ENCODE assay signal across 8 mouse cellular contexts in the genomic region with DNA sequence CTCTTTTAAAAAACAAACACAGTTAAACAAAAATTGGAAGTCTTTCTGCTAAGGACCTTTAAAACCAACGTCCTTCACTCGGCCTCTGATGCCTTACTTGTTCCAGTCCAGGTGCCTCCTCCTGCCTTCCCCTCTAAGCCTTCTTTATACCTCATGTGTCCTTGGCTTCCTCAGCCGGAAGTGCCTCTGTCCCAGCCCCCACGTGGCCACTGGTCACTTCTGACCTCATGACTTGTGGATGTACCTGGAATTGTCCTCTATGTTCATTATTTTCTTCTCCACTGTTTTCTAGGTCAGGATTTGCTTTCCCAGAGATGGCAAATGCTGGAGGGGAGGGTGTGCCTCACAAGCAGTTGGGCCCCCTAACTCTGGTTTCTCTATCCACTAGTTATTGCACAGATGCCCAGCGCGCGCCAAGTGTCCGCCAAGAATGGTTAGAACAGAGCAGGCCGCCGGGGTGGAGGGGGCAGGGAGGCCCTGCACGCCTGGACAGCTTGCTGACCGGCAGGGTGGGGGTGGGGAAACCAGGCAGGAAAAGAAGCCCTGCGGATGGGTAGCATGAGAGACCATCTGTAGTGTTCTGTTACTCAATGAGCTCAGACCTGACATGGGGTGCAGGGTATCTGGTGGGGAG. TPM values are rescaled to one million over a fixed set of nuclear protein-coding genes. Genes with fewer than 3 reads are reported as not detected.
DNase-seq lines count a peak whose midpoint lies in the region; ATAC-seq and TF ChIP-seq lines count a peak whose summit lies in the region.

No protein-coding gene starts in this region.

- ATAC-seq in heart, embryonic 14.5 days (ENCODE audit: insufficient number of reproducible peaks, insufficient read depth, low FRiP score, low read depth), result 0 out of 2 replicates have a peak, but pooled peaks have one; percentile 7
- peak; percentile 18 for ATAC-seq in hindbrain, embryonic 12.5 days (ENCODE audit: low FRiP score)
- ATAC-seq in liver, embryonic 12.5 days, result peak; percentile 13; the same call in 1 of the 2 replicates
- ATAC-seq in stomach, postnatal 0 days (ENCODE audit: low FRiP score, low TSS enrichment), result peak; percentile 18

- H3K27me3 ChIP-seq in heart, embryonic 14.5 days (ENCODE audit: control insufficient read depth, insufficient read depth, low read length), result no peaks in the 10 kb centered on the region
- H3K27me3 ChIP-seq in hindbrain, embryonic 12.5 days, result no peaks in the 10 kb centered on the region
- H3K27me3 ChIP-seq in liver, embryonic 12.5 days (replicated peaks), result no peaks in the 10 kb centered on the region; the same call in 1 of the 2 replicates
- no peaks in the 10 kb centered on the region for H3K27me3 ChIP-seq in stomach, postnatal 0 days (ENCODE audit: control insufficient read depth, insufficient read depth, low read length)

- H3K4me1 ChIP-seq in heart, embryonic 14.5 days (ENCODE audit: control insufficient read depth in 2 of 2, insufficient read depth in 2 of 2, low read length in 2 of 2), result peaks cover 16 to 29% of the 10 kb centered on the region in 2 experiments
- H3K4me1 ChIP-seq in hindbrain, embryonic 12.5 days, result peaks cover 35% of the 10 kb centered on the region
- peaks cover 44% of the 10 kb centered on the region for H3K4me1 ChIP-seq in liver, embryonic 12.5 days
- peaks cover 5% of the 10 kb centered on the region; the same call in 1 of the 2 replicates for H3K4me1 ChIP-seq in stomach, postnatal 0 days (replicated peaks; ENCODE audit: control insufficient read depth, insufficient read depth)

- TF ChIP-seq EP300 in stomach, postnatal 0 days (optimal IDR thresholded peaks at IDR 0.05), result no peak

- peaks cover 25% of the 10 kb centered on the region for H3K36me3 ChIP-seq in heart, embryonic 14.5 days (ENCODE audit: control insufficient read depth, insufficient read depth, low read length)
- H3K36me3 ChIP-seq in hindbrain, embryonic 12.5 days, result peaks cover 7% of the 10 kb centered on the region; the same call in 1 of the 2 replicates
- H3K36me3 ChIP-seq in liver, embryonic 12.5 days, result peaks cover 30% of the 10 kb centered on the region
- H3K36me3 ChIP-seq in stomach, postnatal 0 days (ENCODE audit: control insufficient read depth, insufficient read depth, low read length), result no peaks in the 10 kb centered on the region

- 28% methylated on average over 13 of the region's 13 CpGs for WGBS in heart, embryonic 14.5 days
- 23% methylated on average over 13 of the region's 13 CpGs for WGBS in hindbrain, embryonic 12.5 days
- 32% methylated on average over 13 of the region's 13 CpGs for WGBS in liver, embryonic 12.5 days (ENCODE audit: insufficient replicate concordance)
- WGBS in stomach, postnatal 0 days, result 37% methylated on average over 13 of the region's 13 CpGs

- TF ChIP-seq CTCF in stomach, postnatal 0 days (IDR thresholded peaks at IDR 0.05; ENCODE audit: low read depth), result no peak

- H3K27ac ChIP-seq in heart, embryonic 14.5 days (replicated peaks in 1 of 2; ENCODE audit: control insufficient read depth in 1 of 2, insufficient read depth in 1 of 2, low read depth in 2 of 2, low read length in 2 of 2), result peak overlapping the region; percentile 80 to 81
- H3K27ac ChIP-seq in hindbrain, embryonic 12.5 days, result no peak overlapping the region
- H3K27ac ChIP-seq in liver, embryonic 12.5 days, result peak overlapping the region; percentile 96
- H3K27ac ChIP-seq in stomach, postnatal 0 days (replicated peaks), result peak overlapping the region; percentile 58

- H3K4me3 ChIP-seq in heart, embryonic 14.5 days (ENCODE audit: control insufficient read depth in 1 of 2, insufficient read depth in 1 of 2, low read depth in 1 of 2, low read length in 2 of 2), result peak overlapping the region in 1 of 2 experiments; percentile 68; a peak in 1 of 4 replicates
- no peak overlapping the region for H3K4me3 ChIP-seq in hindbrain, embryonic 12.5 days
- H3K4me3 ChIP-seq in liver, embryonic 12.5 days, result peak overlapping the region; percentile 90
- no peak overlapping the region for H3K4me3 ChIP-seq in stomach, postnatal 0 days (ENCODE audit: low read depth, low read length)

- no peaks in the 10 kb centered on the region for H3K9me3 ChIP-seq in heart, embryonic 14.5 days (ENCODE audit: control insufficient read depth, low read length)
- no peaks in the 10 kb centered on the region for H3K9me3 ChIP-seq in hindbrain, embryonic 12.5 days (replicated peaks)
- no peaks in the 10 kb centered on the region for H3K9me3 ChIP-seq in liver, embryonic 12.5 days (replicated peaks)
- no peaks in the 10 kb centered on the region for H3K9me3 ChIP-seq in stomach, postnatal 0 days (ENCODE audit: control insufficient read depth, low read length)

- DNase-seq in heart, adult 11 months, result no peak
- DNase-seq in adrenal gland, postnatal 4 days (ENCODE audit: low spot score in 2 of 2), result peak; percentile 34 to 37
- peak; percentile 31 for DNase-seq in stomach, postnatal 0 days (ENCODE audit: low spot score)
- no peak for DNase-seq in right cerebral cortex, postnatal 14 days
- no peak for DNase-seq in left cerebral cortex, adult 11 months (ENCODE audit: low spot score)

- H3K4me2 ChIP-seq in heart, embryonic 14.5 days (ENCODE audit: low read length), result peak overlapping the region; percentile 99
- H3K4me2 ChIP-seq in hindbrain, embryonic 12.5 days (replicated peaks), result peak overlapping the region; percentile 94
- H3K4me2 ChIP-seq in liver, embryonic 12.5 days, result peak overlapping the region; percentile 98
- H3K4me2 ChIP-seq in stomach, postnatal 0 days (replicated peaks; ENCODE audit: low read depth), result peak overlapping the region; percentile 97

- H3K9ac ChIP-seq in heart, embryonic 14.5 days (ENCODE audit: low read length), result peak overlapping the region; percentile 84
- H3K9ac ChIP-seq in hindbrain, embryonic 12.5 days, result 0 out of 2 replicates have a peak overlapping the region, but pooled peaks have one; percentile 23
- H3K9ac ChIP-seq in liver, embryonic 12.5 days, result peak overlapping the region; percentile 92
- no peak overlapping the region for H3K9ac ChIP-seq in stomach, postnatal 0 days (ENCODE audit: low read length)

RNA-seq across cellular contexts. Expression of gene Uhrf1, which starts 0.6 kb away (rescaled TPM):
- 42.8 and 44.6 TPM in 2 replicates for polyA plus RNA-seq in heart, embryonic 14.5 days (2014; fragmentation: Nextera tagmentation; extraction: Ambion mirVana)
- 10 to 100 TPM; 49.3 to 61.2 TPM for total RNA-seq in adrenal gland, postnatal 4 days (2021)
- 95.7 and 99.9 TPM in 2 replicates for polyA plus RNA-seq in hindbrain, embryonic 12.5 days (2016; fragmentation: Nextera tagmentation; extraction: Ambion mirVana)
- polyA plus RNA-seq in liver, embryonic 12.5 days (2016; fragmentation: Nextera tagmentation; extraction: Ambion mirVana), result 153 and 154 TPM in 2 replicates
- polyA plus RNA-seq in stomach, postnatal 0 days (2015; fragmentation: Nextera tagmentation; extraction: Ambion mirVana), result 18.4 and 19.5 TPM in 2 replicates

RNA-seq across cellular contexts. Expression of gene Arrdc5, which starts 2.4 kb away (rescaled TPM):
- not detected in 2 replicates for polyA plus RNA-seq in heart, embryonic 14.5 days (2014; fragmentation: Nextera tagmentation; extraction: Ambion mirVana)
- total RNA-seq in adrenal gland, postnatal 4 days (2021), result not detected
- polyA plus RNA-seq in hindbrain, embryonic 12.5 days (2016; fragmentation: Nextera tagmentation; extraction: Ambion mirVana), result not detected in 2 replicates
- polyA plus RNA-seq in liver, embryonic 12.5 days (2016; fragmentation: Nextera tagmentation; extraction: Ambion mirVana), result not detected in 2 replicates
- not detected in 2 replicates for polyA plus RNA-seq in stomach, postnatal 0 days (2015; fragmentation: Nextera tagmentation; extraction: Ambion mirVana)

RNA-seq across cellular contexts. Expression of gene Plin3, which starts 9.8 kb away (rescaled TPM):
- 66.4 and 70.9 TPM in 2 replicates for polyA plus RNA-seq in heart, embryonic 14.5 days (2014; fragmentation: Nextera tagmentation; extraction: Ambion mirVana)
- 10 to 100 TPM; 83.2 to 87.5 TPM for total RNA-seq in adrenal gland, postnatal 4 days (2021)
- polyA plus RNA-seq in hindbrain, embryonic 12.5 days (2016; fragmentation: Nextera tagmentation; extraction: Ambion mirVana), result 37.1 and 37.2 TPM in 2 replicates
- 28.3 and 30.2 TPM in 2 replicates for polyA plus RNA-seq in liver, embryonic 12.5 days (2016; fragmentation: Nextera tagmentation; extraction: Ambion mirVana)
- 65.3 and 67.3 TPM in 2 replicates for polyA plus RNA-seq in stomach, postnatal 0 days (2015; fragmentation: Nextera tagmentation; extraction: Ambion mirVana)

RNA-seq across cellular contexts. Expression of gene Kdm4b, which starts 23.4 kb away (rescaled TPM):
- polyA plus RNA-seq in heart, embryonic 14.5 days (2014; fragmentation: Nextera tagmentation; extraction: Ambion mirVana), result 24.1 and 24.4 TPM in 2 replicates
- total RNA-seq in adrenal gland, postnatal 4 days (2021), result 10 to 100 TPM; 50.1 to 54.1 TPM
- polyA plus RNA-seq in hindbrain, embryonic 12.5 days (2016; fragmentation: Nextera tagmentation; extraction: Ambion mirVana), result 75.3 and 86.9 TPM in 2 replicates
- 13.6 and 13.9 TPM in 2 replicates for polyA plus RNA-seq in liver, embryonic 12.5 days (2016; fragmentation: Nextera tagmentation; extraction: Ambion mirVana)
- 13.5 and 15.0 TPM in 2 replicates for polyA plus RNA-seq in stomach, postnatal 0 days (2015; fragmentation: Nextera tagmentation; extraction: Ambion mirVana)

RNA-seq across cellular contexts. Expression of gene Ticam1, which starts 25.9 kb away (rescaled TPM):
- 9.2 and 9.3 TPM in 2 replicates for polyA plus RNA-seq in heart, embryonic 14.5 days (2014; fragmentation: Nextera tagmentation; extraction: Ambion mirVana)
- total RNA-seq in adrenal gland, postnatal 4 days (2021), result 10 to 100 TPM; 21.0 to 22.2 TPM
- polyA plus RNA-seq in hindbrain, embryonic 12.5 days (2016; fragmentation: Nextera tagmentation; extraction: Ambion mirVana), result 2.3 and 2.5 TPM in 2 replicates
- 3.8 and 4.1 TPM in 2 replicates for polyA plus RNA-seq in liver, embryonic 12.5 days (2016; fragmentation: Nextera tagmentation; extraction: Ambion mirVana)
- 4.6 and 6.4 TPM in 2 replicates for polyA plus RNA-seq in stomach, postnatal 0 days (2015; fragmentation: Nextera tagmentation; extraction: Ambion mirVana)

Comparison
In these comparisons a context has a peak if more than half of its experiments do, and no peak if none do; other contexts are left out.
1. DNase-seq: peak in adrenal gland, postnatal 4 days (2 of 2) and stomach, postnatal 0 days (single experiment); none in heart, adult 11 months (single experiment), right cerebral cortex, postnatal 14 days (single experiment) and left cerebral cortex, adult 11 months (single experiment).
2. Peak in every context shown above with its lines, with median percentiles within 50 percentile points of each other: ATAC-seq and H3K4me2 ChIP-seq.